Mouse (Mus musculus): ENCODE results near the gene Gps1.
"Not testable (repeated sequence)": the region's sequence is repeated elsewhere in the genome, so short reads cannot be mapped to it uniquely, and the experiment has no call there.

Gene Gps1

GRCm38 (mm10) chr11:120784064-120784791, at the start of gene Gps1, which contains the start of gene Rfng:
Gene Gps1, plus strand, starts transcription at chr11:120784272.
Gene Rfng, minus strand, starts transcription at chr11:120784207.
- peak; percentile 77 for DNase-seq (ENCODE audit: low read depth, low spot score)

GRCm38 (mm10) chr11:120736424-120736823, 47.6 kb upstream of the Gps1 start:
- no peak for DNase-seq (ENCODE audit: low read depth, low spot score)

GRCm38 (mm10) chr11:120740981-120741380, 43.1 kb upstream of the Gps1 start:
- no peak for DNase-seq (ENCODE audit: low read depth, low spot score)

- DNase-seq (ENCODE audit: low read depth, low spot score), result no peak
These were observed 39.9 kb upstream of the Gps1 start for GRCm38 (mm10) chr11:120744121-120744701.

- no peak for DNase-seq (ENCODE audit: low read depth, low spot score)
These were observed 36.1 kb upstream of the Gps1 start for GRCm38 (mm10) chr11:120747974-120748373.

- peak; percentile 80 for DNase-seq (ENCODE audit: low read depth, low spot score)
These were observed 34.6 kb upstream of the Gps1 start for GRCm38 (mm10) chr11:120749430-120749829.

- no peak for DNase-seq (ENCODE audit: low read depth, low spot score)
These were observed 32.5 kb upstream of the Gps1 start for GRCm38 (mm10) chr11:120751606-120752005.

GRCm38 (mm10) chr11:120760236-120760635, 23.8 kb upstream of the Gps1 start:
- DNase-seq (ENCODE audit: low read depth, low spot score), result no peak

- no peak for DNase-seq (ENCODE audit: low read depth, low spot score)
These were observed 22.0 kb upstream of the Gps1 start for GRCm38 (mm10) chr11:120761811-120762671.

- not testable (repeated sequence) for DNase-seq (ENCODE audit: low read depth, low spot score)
These were observed 21.4 kb upstream of the Gps1 start, which contains the start of gene Hmga1b for GRCm38 (mm10) chr11:120762672-120763041. Gene Hmga1b, plus strand, starts transcription at chr11:120762794.

GRCm38 (mm10) chr11:120763121-120763999, 20.7 kb upstream of the Gps1 start:
- DNase-seq (ENCODE audit: low read depth, low spot score), result not testable (repeated sequence)

GRCm38 (mm10) chr11:120767023-120767422, 17.0 kb upstream of the Gps1 start:
- DNase-seq (ENCODE audit: low read depth, low spot score), result not testable (repeated sequence)

GRCm38 (mm10) chr11:120768206-120768605, 15.9 kb upstream of the Gps1 start:
- DNase-seq (ENCODE audit: low read depth, low spot score), result no peak

GRCm38 (mm10) chr11:120772749-120773148, 11.3 kb upstream of the Gps1 start:
- no peak for DNase-seq (ENCODE audit: low read depth, low spot score)

GRCm38 (mm10) chr11:120773463-120774190, 10.4 kb upstream of the Gps1 start:
- no peak for DNase-seq (ENCODE audit: low read depth, low spot score)

GRCm38 (mm10) chr11:120775774-120776469, 8.2 kb upstream of the Gps1 start:
- DNase-seq (ENCODE audit: low read depth, low spot score), result peak; percentile 95

- peak; percentile 43 for DNase-seq (ENCODE audit: low read depth, low spot score)
These were observed 6.9 kb upstream of the Gps1 start for GRCm38 (mm10) chr11:120777123-120777522.

GRCm38 (mm10) chr11:120779876-120780275, 4.2 kb upstream of the Gps1 start:
- peak; percentile 79 for DNase-seq (ENCODE audit: low read depth, low spot score)

GRCm38 (mm10) chr11:120781361-120781760, 2.7 kb upstream of the Gps1 start:
- not testable (repeated sequence) for DNase-seq (ENCODE audit: low read depth, low spot score)
